Mouse (Mus musculus) thymus, postnatal 36 days (tissue): ENCODE data around the gene Gdf15.
"Not testable (repeated sequence)": the region's sequence is repeated elsewhere in the genome, so short reads cannot be mapped to it uniquely, and the experiment has no call there.

ENCODE experiments used
- DNase-seq, 2 experiments: peaks; one replicate each; pipeline ENCODE4 v3.0.0; 2022; ENCODE audit warnings: mixed read lengths in 2 of 2

Gdf15 gene

GRCm38 (mm10) chr8:70604558-70604957 lies 27.7 kb downstream of the Gdf15 start:
- peak in 1 of 2 experiments; percentile 5 for DNase-seq

- peak in 1 of 2 experiments; percentile 7 for DNase-seq
These were observed 30.0 kb downstream of the Gdf15 start for GRCm38 (mm10) chr8:70602139-70602811.

DNA sequence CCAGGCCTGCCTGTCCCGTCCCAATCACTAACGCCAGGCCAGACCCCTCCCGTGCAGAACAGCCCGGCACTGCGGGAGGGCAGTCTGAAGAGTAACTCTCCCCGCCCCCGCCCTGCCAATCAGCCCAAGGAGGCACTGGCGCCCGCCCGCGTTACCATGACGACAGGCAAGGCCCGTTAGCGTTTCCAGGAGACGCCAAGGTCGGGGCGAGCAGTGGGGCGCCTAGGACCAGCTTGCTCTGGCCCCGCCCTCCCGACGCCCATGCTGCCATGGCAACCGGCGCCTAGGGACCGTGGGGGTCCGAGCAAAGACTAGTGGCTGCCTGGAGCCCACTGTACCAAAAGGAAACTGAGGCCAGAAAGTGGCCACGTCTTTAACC lies 31.0 kb downstream of the Gdf15 start:
- DNase-seq, result peak; percentile 56 to 77

- no peak for DNase-seq
These were observed 31.6 kb downstream of the Gdf15 start for GRCm38 (mm10) chr8:70600473-70601270.

DNA sequence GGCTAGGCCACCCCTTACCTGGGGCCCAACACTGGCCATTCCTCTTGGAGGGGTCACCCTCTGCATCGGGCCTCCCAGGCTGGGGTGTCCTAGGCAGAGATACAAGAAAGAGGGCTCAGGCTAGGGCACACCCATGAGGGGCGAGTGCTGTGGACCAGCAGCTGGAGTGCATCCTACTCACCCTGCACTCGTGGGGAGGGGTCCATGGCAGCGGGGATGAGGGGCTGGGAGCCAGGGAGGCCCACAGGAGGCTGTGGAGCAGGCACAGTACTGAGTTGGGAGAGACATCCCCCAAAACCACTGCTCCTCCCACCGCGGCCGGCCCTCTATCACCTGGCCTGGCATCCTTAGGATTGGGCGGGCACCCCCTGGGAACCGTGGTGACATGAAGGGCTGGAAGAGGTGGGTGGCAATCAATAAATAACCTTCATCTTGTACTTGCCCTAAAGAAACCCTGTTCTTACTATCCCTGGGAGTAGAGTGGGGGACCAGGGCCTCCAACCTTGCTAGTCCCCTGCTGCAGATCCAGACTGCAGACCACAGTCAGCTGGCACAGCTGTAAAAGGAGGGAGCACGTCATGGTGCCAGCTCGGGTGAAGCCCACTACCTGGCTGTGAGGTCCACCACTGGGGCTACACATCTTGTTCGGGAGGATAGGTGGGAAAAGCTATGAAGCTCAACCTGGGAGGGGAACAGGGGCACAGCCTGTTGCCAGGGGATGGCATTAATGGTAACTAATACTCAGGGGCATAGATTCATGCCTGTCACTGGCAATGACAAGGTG lies 32.6 kb downstream of the Gdf15 start:
- no peak for DNase-seq

- DNase-seq, result no peak
These were observed 33.5 kb downstream of the Gdf15 start for GRCm38 (mm10) chr8:70598722-70599121.

- no peak for DNase-seq
These were observed 34.0 kb downstream of the Gdf15 start for GRCm38 (mm10) chr8:70598283-70598682.

DNA sequence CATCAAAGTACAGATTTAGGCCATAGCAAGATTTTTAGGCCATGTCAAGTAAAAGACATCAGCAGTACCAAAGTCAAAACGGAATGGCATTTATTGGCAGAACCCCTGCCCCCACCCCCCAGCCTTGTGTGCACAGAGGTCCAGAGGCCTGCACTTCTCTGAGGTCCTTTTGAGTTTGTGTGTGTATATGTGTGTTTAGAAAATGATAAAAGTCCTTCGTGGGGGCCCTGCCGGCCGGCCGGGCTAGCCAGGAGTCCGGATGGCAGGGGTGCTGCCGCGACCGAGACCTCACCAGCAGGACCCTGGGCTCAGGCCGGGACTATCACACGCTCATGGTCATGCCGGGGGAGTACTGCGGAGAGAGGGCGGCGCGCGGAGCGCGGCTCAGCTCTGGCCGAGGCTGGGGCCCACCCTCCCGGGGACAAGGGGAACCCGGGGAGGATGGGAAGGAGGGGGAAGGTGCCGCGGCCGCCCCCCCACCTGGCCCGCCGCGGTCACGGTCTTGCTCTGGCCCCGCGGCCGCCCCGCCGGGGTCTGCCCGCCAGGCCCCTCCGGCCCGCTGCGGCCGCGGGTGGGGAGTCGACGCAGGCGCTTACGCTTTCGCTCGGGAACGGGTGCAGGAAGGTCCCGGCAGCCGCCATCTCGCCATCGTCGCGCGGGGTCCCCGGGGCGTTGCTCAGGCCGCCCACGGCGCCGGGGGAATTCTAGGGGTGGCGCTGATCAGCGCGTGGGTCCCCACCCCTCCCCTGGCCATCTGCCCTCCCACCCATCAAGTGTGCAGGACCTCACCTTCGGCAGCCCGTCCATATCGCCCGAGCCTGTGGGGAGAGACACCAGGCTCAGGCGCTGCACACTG lies 34.6 kb downstream of the Gdf15 start:
- DNase-seq, result no peak

DNA sequence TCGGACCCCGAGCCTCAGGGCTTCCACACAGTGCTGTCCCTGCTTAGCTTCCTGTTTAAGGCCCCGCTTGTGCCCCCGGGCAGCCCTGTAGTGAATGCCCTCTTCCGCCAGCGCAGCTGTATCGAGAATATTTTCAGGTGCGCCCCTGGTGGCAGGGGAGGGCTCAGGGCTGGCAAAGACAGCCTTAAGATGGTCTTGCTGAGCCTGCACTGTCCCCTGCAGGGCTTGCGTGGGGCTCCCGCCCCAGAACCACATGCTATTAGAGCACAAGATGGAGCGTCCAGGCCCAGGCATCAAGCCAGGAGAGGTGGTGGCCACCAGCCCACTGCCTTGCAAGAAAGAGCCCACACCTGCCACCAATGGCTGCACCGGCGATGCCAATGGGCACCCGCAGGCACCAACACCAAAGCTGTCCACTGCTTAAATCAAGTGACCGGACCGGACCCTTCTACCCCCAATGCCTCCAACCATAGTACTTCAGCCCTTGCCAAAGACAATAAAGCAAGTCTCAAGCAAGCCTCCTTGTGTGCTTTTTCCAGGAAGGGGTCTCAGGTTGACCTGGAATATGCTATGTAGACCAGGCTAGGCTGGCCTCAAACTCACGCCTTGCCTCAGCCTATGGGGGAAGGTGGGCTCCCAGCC lies 35.4 kb downstream of the Gdf15 start:
- DNase-seq, result peak; percentile 55 to 63

DNA sequence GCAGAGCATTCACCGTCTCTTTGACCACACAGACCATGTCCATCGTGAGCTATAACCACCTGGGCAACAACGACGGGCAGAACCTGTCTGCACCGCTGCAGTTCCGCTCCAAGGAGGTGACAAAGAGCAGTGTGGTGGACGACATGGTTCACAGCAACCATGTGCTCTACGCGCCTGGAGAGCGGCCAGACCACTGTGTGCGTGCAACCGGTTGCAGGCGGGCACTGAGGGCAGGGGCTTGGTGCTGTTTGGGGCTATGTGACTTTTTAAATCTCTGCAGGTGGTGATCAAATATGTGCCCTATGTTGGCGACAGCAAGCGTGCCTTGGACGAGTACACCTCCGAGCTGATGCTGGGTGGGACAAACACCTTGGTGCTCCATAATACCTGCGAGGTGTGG lies 36.0 kb downstream of the Gdf15 start:
- DNase-seq, result no peak

GRCm38 (mm10) chr8:70595811-70596210 lies 36.4 kb downstream of the Gdf15 start:
- DNase-seq, result no peak

- DNase-seq, result peak in 1 of 2 experiments; percentile 61
These were observed 37.4 kb downstream of the Gdf15 start for GRCm38 (mm10) chr8:70594621-70595564.

DNA sequence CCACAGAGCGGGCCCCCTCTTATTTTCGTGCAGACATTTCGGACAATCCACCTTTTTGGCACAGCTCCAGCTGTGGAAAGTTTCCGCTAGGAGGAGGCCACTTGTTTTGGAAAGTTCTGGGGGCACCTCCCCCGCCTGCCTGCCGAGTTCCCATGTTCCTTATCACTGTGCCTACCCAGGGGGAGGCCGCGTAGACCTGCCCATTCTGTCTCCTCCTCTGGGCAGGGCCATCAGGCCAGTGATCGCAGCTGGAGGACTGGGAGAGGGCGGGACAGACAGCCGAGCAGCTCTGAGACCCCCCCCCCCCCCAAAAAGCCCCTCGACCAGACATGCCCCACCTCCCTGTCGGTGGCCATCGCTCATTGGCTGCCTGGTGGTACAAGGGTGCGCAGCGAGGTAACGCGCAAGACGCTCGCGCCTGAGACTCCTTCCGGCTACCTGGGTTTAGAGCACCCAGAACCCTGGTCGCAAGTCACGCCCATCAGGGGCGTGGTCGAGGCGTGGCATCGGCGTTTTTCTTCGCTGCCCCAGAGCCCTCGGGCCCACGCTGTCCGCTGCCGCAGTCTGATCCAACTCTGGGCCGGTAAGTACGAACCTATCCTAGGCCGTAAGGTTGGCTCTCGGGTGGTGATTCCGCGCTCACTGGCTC lies 38.2 kb downstream of the Gdf15 start, which contains the start of gene Isyna1:
Isyna1 (plus strand) TSS at position 413 of the 649 bp plus-strand sequence.
- peak; percentile 89 to 93 for DNase-seq

DNA sequence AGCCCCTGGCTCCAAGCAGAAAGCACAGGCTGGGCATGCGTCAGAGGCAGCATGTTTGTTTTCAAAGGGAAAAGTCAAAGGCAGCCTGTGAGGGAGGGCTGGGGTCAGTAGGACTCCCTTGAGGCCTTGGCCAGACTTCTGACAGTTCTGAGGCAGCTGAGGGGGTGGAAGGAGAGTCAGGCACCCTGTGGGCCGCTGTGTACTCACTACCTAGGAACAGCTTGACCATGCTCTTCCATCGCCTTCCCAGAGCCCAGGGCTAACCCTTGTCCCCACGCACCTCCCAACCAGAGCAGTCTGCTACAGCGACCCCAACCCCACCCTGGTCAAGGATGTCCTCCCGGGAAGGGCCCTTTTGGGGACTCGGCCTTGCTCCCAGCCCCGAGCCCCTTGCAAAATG lies 39.1 kb downstream of the Gdf15 start:
- no peak for DNase-seq

DNA sequence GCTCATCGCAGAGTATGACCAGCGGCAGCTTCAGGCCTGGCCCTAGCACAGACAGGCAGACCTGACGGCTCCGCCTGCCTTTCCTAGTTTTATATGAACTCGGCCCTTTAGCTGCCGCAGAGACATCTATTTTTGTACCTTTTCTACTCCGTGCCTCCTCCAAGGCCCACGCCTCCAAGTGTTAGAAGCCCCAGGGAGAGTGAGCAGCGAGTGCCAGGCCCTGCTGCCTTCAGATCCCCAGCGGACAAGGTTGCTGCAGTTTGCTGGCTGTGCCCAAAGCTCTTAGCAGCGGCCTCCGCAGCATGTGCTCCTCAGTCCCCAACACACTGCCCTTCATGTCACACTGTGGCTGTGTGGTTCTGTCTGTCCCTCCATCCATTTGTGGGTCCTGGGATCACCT lies 40.7 kb downstream of the Gdf15 start:
- DNase-seq, result no peak

GRCm38 (mm10) chr8:70587955-70588354 lies 44.3 kb downstream of the Gdf15 start:
- DNase-seq, result not testable (repeated sequence)

DNA sequence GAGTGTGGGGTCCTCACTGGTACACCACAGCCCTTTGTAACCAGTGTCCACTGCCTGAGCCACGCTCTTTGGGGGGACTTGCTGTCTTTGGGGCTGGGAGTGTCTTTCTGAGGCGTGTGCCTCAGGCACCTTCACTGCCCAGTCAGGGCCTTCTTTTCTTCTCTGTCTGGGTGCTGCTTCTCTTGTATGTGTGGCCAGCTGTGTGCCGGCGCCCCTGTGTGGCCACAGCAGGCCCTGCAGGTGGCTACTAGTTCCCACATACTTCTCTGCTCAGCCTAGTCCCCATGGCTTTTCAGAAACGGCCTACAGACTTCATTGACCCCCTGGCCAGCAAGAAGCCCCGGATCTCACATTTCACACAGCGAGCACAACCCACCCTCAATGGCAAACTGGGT lies 47.0 kb downstream of the Gdf15 start:
- peak; percentile 55 to 60 for DNase-seq

DNA sequence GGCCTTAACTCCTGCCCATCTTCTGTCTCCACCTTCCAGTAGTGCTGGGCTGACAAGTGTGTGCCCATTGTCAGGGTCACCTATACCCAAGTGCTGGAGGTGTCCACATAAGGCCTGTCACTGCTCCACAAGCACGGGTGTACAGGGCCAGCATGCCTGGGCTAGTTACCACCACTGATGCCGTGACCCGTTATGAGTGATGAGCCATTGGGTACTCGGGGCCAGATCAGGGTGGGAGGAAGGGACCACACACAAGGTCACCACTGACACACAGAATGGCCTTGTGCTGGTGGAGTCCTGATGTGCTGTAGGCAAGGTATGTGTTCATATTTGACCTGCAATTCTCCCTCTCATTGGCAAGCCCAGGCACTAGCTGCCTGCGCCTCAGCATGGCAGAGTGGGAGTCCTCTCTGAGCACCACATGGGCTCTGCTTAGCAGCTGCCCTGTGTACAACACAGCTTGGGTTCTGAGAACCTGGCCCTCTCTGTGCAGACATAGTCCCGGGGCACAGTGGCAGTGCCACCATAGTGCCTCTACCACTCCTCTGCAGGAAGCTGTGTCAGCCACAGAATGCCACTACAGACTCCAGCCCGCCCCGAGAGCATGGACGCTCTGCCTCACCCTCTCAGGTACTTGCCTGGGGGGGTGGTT lies 47.5 kb downstream of the Gdf15 start:
- no peak for DNase-seq
